Mouse (Mus musculus) lung, embryonic 14.5 days (tissue): ENCODE data around the gene Sulf2. TPM values are rescaled to one million over a fixed set of nuclear protein-coding genes. Genes with fewer than 3 reads are reported as not detected.

ENCODE experiments used
- ATAC-seq: fragments of 200-750 bp; cut with Nextera tagmentation; 2 replicates; pipeline ENCODE4 v1.8.0; 2017; ENCODE audit warnings: mild to moderate bottlenecking, moderate TSS enrichment, moderate library complexity; ENCODE audit not compliant: insufficient read depth
- DNase-seq: peaks from one replicate; pipeline ENCODE4 v3.0.0-alpha.2; 2015
- H3K27ac ChIP-seq: fragments of 300-500 bp; sonication (generic); 2 replicates; pipeline ENCODE4 v1.5.1; 2014; ENCODE audit warnings: low read depth, mild to moderate bottlenecking, moderate library complexity
- H3K27me3 ChIP-seq: fragments of 300-500 bp; sonication (generic); 2 replicates; pipeline ENCODE4 v1.6.1; 2014; ENCODE audit warnings: low read length, control low read depth; ENCODE audit not compliant: insufficient read depth
- H3K36me3 ChIP-seq: fragments of 300-500 bp; sonication (generic); 2 replicates; pipeline ENCODE4 v1.6.1; 2014; ENCODE audit warnings: control low read depth; ENCODE audit not compliant: insufficient read depth
- H3K4me1 ChIP-seq: fragments of 300-500 bp; sonication (generic); 2 replicates; pipeline ENCODE4 v1.6.1; 2014; ENCODE audit warnings: antibody characterized with exemption, control low read depth; ENCODE audit not compliant: insufficient read depth
- H3K4me2 ChIP-seq: fragments of 300-500 bp; sonication (generic); 2 replicates; pipeline ENCODE4 v1.6.1; 2014; ENCODE audit warnings: mild to moderate bottlenecking
- H3K4me3 ChIP-seq: fragments of 300-500 bp; sonication (generic); 2 replicates; pipeline ENCODE4 v1.5.1; 2014; ENCODE audit warnings: low read depth, low read length
- H3K9ac ChIP-seq: fragments of 300-500 bp; sonication (generic); 2 replicates; pipeline ENCODE4 v1.6.1; 2014
- H3K9me3 ChIP-seq: fragments of 300-500 bp; sonication (generic); 2 replicates; pipeline ENCODE4 v1.6.1; 2016; ENCODE audit warnings: low read depth, low read length, control low read depth
- CTCF ChIP-seq: IDR thresholded peaks from 2 replicates; pipeline ENCODE4 v1.5.1; 2016; ENCODE audit warnings: antibody characterized with exemption, low read depth
- WGBS: fragments of 180-500 bp; shearing (Covaris S2); extraction: QIAGEN DNeasy Blood & Tissue Kit; methylation state at CpG from one replicate; pipeline ENCODE4 v1.1.7; 2014; 5-methylcytosine and 5-hydroxymethylcytosine counted together
- polyA plus RNA-seq: library from polyadenylated mRNA; unstranded; fragments of >200 nt; fragmentation: Nextera tagmentation; extraction: Ambion mirVana; gene quantifications from 2 replicates; pipeline ENCODE4 v1.2.1, GENCODE M21; 2014

Gene Sulf2
- polyA plus RNA-seq, 1 experiment from 2014 or later: 57.6 TPM

- Histone ChIP-seq H3K36me3 (peaks cover 7% of the 10 kb centered on the region), H3K4me2 (no peak overlapping the region), H3K27ac (no peak overlapping the region), H3K9me3 (no peaks in the 10 kb centered on the region), H3K4me3 (no peak overlapping the region), H3K27me3 (no peaks in the 10 kb centered on the region), H3K4me1 (no peaks in the 10 kb centered on the region), H3K9ac (no peak overlapping the region)
- 88% methylated on average over 15 of the region's 15 CpGs for WGBS
- no peak for DNase-seq
- no peak for TF ChIP-seq CTCF
- no peak for ATAC-seq
Measured at GRCm38 (mm10) chr2:166128032-166128431, 27.4 kb downstream of the Sulf2 start.

GRCm38 (mm10) chr2:166126343-166126742, 29.1 kb downstream of the Sulf2 start:
- H3K27ac ChIP-seq: no peak overlapping the region
- H3K36me3 ChIP-seq: peaks cover 5% of the 10 kb centered on the region
- no peaks in the 10 kb centered on the region for H3K27me3 ChIP-seq
- DNase-seq: no peak
- H3K9ac ChIP-seq: no peak overlapping the region
- no peak for TF ChIP-seq CTCF
- ATAC-seq: no peak
- 65% methylated on average over 11 of the region's 11 CpGs for WGBS
- H3K4me1 ChIP-seq: no peaks in the 10 kb centered on the region
- H3K9me3 ChIP-seq: no peaks in the 10 kb centered on the region
- H3K4me3 ChIP-seq: no peak overlapping the region
- H3K4me2 ChIP-seq: no peak overlapping the region

- Histone ChIP-seq H3K9me3 (no peaks in the 10 kb centered on the region), H3K9ac (no peak overlapping the region), H3K27ac (no peak overlapping the region), H3K4me2 (no peak overlapping the region), H3K4me1 (no peaks in the 10 kb centered on the region), H3K4me3 (no peak overlapping the region), H3K36me3 (no peaks in the 10 kb centered on the region; the same call in 1 of the 2 replicates), H3K27me3 (no peaks in the 10 kb centered on the region)
- ATAC-seq (no peak), DNase-seq (no peak)
- WGBS: 57% methylated on average over 13 of the region's 13 CpGs
- TF ChIP-seq CTCF: no peak
Measured at GRCm38 (mm10) chr2:166125492-166126252, 29.8 kb downstream of the Sulf2 start.

- Histone ChIP-seq H3K27ac (no peak overlapping the region), H3K9ac (no peak overlapping the region), H3K4me2 (no peak overlapping the region), H3K27me3 (no peaks in the 10 kb centered on the region), H3K9me3 (no peaks in the 10 kb centered on the region), H3K4me1 (no peaks in the 10 kb centered on the region), H3K4me3 (no peak overlapping the region), H3K36me3 (no peaks in the 10 kb centered on the region; the same call in 1 of the 2 replicates)
- ATAC-seq: no peak
- TF ChIP-seq CTCF: no peak
- no peak for DNase-seq
- WGBS: 44% methylated on average over 2 of the region's 2 CpGs
Measured at GRCm38 (mm10) chr2:166125033-166125432, 30.4 kb downstream of the Sulf2 start.

- no peak overlapping the region for H3K27ac ChIP-seq
Measured at GRCm38 (mm10) chr2:166122781-166123180, 32.7 kb downstream of the Sulf2 start.

GRCm38 (mm10) chr2:166121681-166122355, 33.6 kb downstream of the Sulf2 start:
- no peak overlapping the region for H3K9ac ChIP-seq
- H3K4me1 ChIP-seq: no peaks in the 10 kb centered on the region
- H3K36me3 ChIP-seq: 0 out of 2 replicates have a peak, but pooled peaks cover 2% of the 10 kb centered on the region
- no peaks in the 10 kb centered on the region for H3K9me3 ChIP-seq
- WGBS: 70% methylated on average over 14 of the region's 14 CpGs
- H3K4me2 ChIP-seq: no peak overlapping the region
- DNase-seq (no peak), ATAC-seq (no peak)
- H3K4me3 ChIP-seq: no peak overlapping the region
- H3K27ac ChIP-seq: no peak overlapping the region
- no peaks in the 10 kb centered on the region for H3K27me3 ChIP-seq
- TF ChIP-seq CTCF: no peak

More at GRCm38 (mm10) chr2:166122781-166123180, 32.7 kb downstream of the Sulf2 start:
- Histone ChIP-seq H3K9ac (no peak overlapping the region), H3K4me1 (no peaks in the 10 kb centered on the region), H3K27me3 (no peaks in the 10 kb centered on the region), H3K9me3 (no peaks in the 10 kb centered on the region), H3K4me2 (no peak overlapping the region), H3K4me3 (no peak overlapping the region), H3K36me3 (0 out of 2 replicates have a peak, but pooled peaks cover 2% of the 10 kb centered on the region)
- ATAC-seq: no peak
- no peak for DNase-seq
- TF ChIP-seq CTCF: no peak
- 57% methylated on average over 6 of the region's 6 CpGs for WGBS

GRCm38 (mm10) chr2:166119992-166120391, 35.5 kb downstream of the Sulf2 start:
- no peak overlapping the region for H3K4me2 ChIP-seq
- H3K27ac ChIP-seq: no peak overlapping the region; the same call in 1 of the 2 replicates
- 57% methylated on average over 2 of the region's 2 CpGs for WGBS
- TF ChIP-seq CTCF: no peak
- no peaks in the 10 kb centered on the region for H3K27me3 ChIP-seq
- 0 out of 2 replicates have a peak, but pooled peaks cover 2% of the 10 kb centered on the region for H3K36me3 ChIP-seq
- no peak overlapping the region for H3K9ac ChIP-seq
- no peak overlapping the region for H3K4me3 ChIP-seq
- no peak for ATAC-seq
- H3K9me3 ChIP-seq: no peaks in the 10 kb centered on the region
- peak; percentile 30 for DNase-seq
- no peaks in the 10 kb centered on the region for H3K4me1 ChIP-seq
